Comparison of ENCODE assay signal across 11 mouse cellular contexts in genomic region chr4:89445214-89446155, GRCm38 (mm10).
DNase-seq lines count a peak whose midpoint lies in the region; ATAC-seq and TF ChIP-seq lines count a peak whose summit lies in the region.
"Had no signal": no experiment of that assay in that cellular context is flagged by ENCODE, and none has a peak within 500 bp of the region (broad histone marks: within the 10 kb centered on the region; RNA-seq: fewer than 3 reads in every experiment).

No protein-coding gene starts in this region.

- no peak overlapping the region for H3K9ac ChIP-seq in heart, embryonic 13.5 days
- H3K9ac ChIP-seq in lung, postnatal 0 days (replicated peaks; ENCODE audit: low read depth) = no peak overlapping the region
- no peak overlapping the region for H3K9ac ChIP-seq in midbrain, embryonic 15.5 days
- H3K9ac ChIP-seq: embryonic facial prominence, embryonic 13.5 days had no signal

- no peak overlapping the region for H3K4me3 ChIP-seq in heart, embryonic 13.5 days
- H3K4me3 ChIP-seq in lung, postnatal 0 days (ENCODE audit: low read depth, low read length) = no peak overlapping the region
- no peak overlapping the region for H3K4me3 ChIP-seq in midbrain, embryonic 15.5 days
- H3K4me3 ChIP-seq: embryonic facial prominence, embryonic 13.5 days had no signal

- H3K36me3 ChIP-seq in heart, embryonic 13.5 days = no peaks in the 10 kb centered on the region
- no peaks in the 10 kb centered on the region for H3K36me3 ChIP-seq in lung, postnatal 0 days (ENCODE audit: insufficient read depth, low read length)
- no peaks in the 10 kb centered on the region for H3K36me3 ChIP-seq in midbrain, embryonic 15.5 days (replicated peaks)
- H3K36me3 ChIP-seq: embryonic facial prominence, embryonic 13.5 days had no signal

- TF ChIP-seq CTCF in lung, postnatal 0 days (IDR thresholded peaks at IDR 0.05) = no peak

- peak; percentile 97 for TF ChIP-seq EP300 in lung, postnatal 0 days (IDR thresholded peaks at IDR 0.05)

- no peak for DNase-seq in heart, postnatal 4 days
- peak; percentile 34 for DNase-seq in MEL-GATA-1-ER (ENCODE audit: extremely low read depth, low read depth)
- peak; percentile 26 to 47 for DNase-seq in cerebellum, postnatal 36 days
- DNase-seq in lung, postnatal 0 days (ENCODE audit: low spot score) = peak; percentile 89
- no peak for DNase-seq in embryo, embryonic 10 days (ENCODE audit: low spot score)
- no peak for DNase-seq in right cerebral cortex, adult 18-20 months
- DNase-seq: gastrocnemius, postnatal 36 days; kidney, postnatal 4 days had no signal

- H3K27me3 ChIP-seq in heart, embryonic 13.5 days (replicated peaks) = no peaks in the 10 kb centered on the region
- no peaks in the 10 kb centered on the region for H3K27me3 ChIP-seq in lung, postnatal 0 days (replicated peaks; ENCODE audit: insufficient read depth, low read length)
- H3K27me3 ChIP-seq in midbrain, embryonic 15.5 days (replicated peaks) = no peaks in the 10 kb centered on the region
- H3K27me3 ChIP-seq: embryonic facial prominence, embryonic 13.5 days had no signal

- ATAC-seq in heart, embryonic 13.5 days (ENCODE audit: extremely low read depth, insufficient number of reproducible peaks, low FRiP score, low TSS enrichment) = no peak
- peak; percentile 85 for ATAC-seq in lung, postnatal 0 days
- ATAC-seq in midbrain, embryonic 15.5 days (replicated peaks) = no peak

- peak overlapping the region; percentile 44 for H3K4me2 ChIP-seq in heart, embryonic 13.5 days
- H3K4me2 ChIP-seq in lung, postnatal 0 days (replicated peaks; ENCODE audit: low read depth, low read length) = peak overlapping the region; percentile 22; the same call in 1 of the 2 replicates
- H3K4me2 ChIP-seq in midbrain, embryonic 15.5 days = no peak overlapping the region
- H3K4me2 ChIP-seq: embryonic facial prominence, embryonic 13.5 days had no signal

- H3K4me1 ChIP-seq in heart, embryonic 13.5 days = peaks cover 17% of the 10 kb centered on the region
- H3K4me1 ChIP-seq in lung, postnatal 0 days (ENCODE audit: insufficient read depth, low read depth, low read length) = peaks cover 3% of the 10 kb centered on the region; the same call in 1 of the 2 replicates
- no peaks in the 10 kb centered on the region for H3K4me1 ChIP-seq in midbrain, embryonic 15.5 days
- H3K4me1 ChIP-seq: embryonic facial prominence, embryonic 13.5 days had no signal

- 12% methylated on average over 11 of the region's 11 CpGs for WGBS in heart, embryonic 13.5 days
- 13% methylated on average over 11 of the region's 11 CpGs for WGBS in lung, postnatal 0 days
- 80% methylated on average over 11 of the region's 11 CpGs for WGBS in midbrain, embryonic 15.5 days

- no peaks in the 10 kb centered on the region for H3K9me3 ChIP-seq in heart, embryonic 13.5 days
- H3K9me3 ChIP-seq in lung, postnatal 0 days (ENCODE audit: low read length) = no peaks in the 10 kb centered on the region
- H3K9me3 ChIP-seq in midbrain, embryonic 15.5 days = no peaks in the 10 kb centered on the region
- H3K9me3 ChIP-seq: embryonic facial prominence, embryonic 13.5 days had no signal

- no peak overlapping the region; the same call in 1 of the 2 replicates for H3K27ac ChIP-seq in heart, embryonic 13.5 days (replicated peaks)
- peak overlapping the region; percentile 80 for H3K27ac ChIP-seq in lung, postnatal 0 days (ENCODE audit: low read length)
- H3K27ac ChIP-seq in midbrain, embryonic 15.5 days = no peak overlapping the region
- H3K27ac ChIP-seq: embryonic facial prominence, embryonic 13.5 days had no signal

Comparison
In these comparisons a context has a peak if more than half of its experiments do, and no peak if none do; other contexts are left out.
1. DNase-seq: peak in MEL-GATA-1-ER (single experiment), cerebellum, postnatal 36 days (2 of 2) and lung, postnatal 0 days (single experiment); none in heart, postnatal 4 days (single experiment), embryo, embryonic 10 days (single experiment) and right cerebral cortex, adult 18-20 months (single experiment).